Mouse (Mus musculus) Patski (cell line): ENCODE results near the gene S100a9. TPM values are rescaled to one million over a fixed set of nuclear protein-coding genes. Genes with fewer than 3 reads are reported as not detected.

ENCODE experiments used
- ATAC-seq: fragments of 100-300 bp; one replicate; pipeline ENCODE4 v1.8.0; 2021
- CTCF ChIA-PET: fragments of 350-600 bp; sonication (Branson Sonifier 250); formaldehyde crosslinking; loops from one replicate; lab custom pipeline; 2022; ENCODE audit warnings: inconsistent platforms; lab: Charles Lee
- POLR2A ChIA-PET: fragments of 350-600 bp; sonication (Branson Sonifier 250); formaldehyde crosslinking; loops from one replicate; lab custom pipeline; 2022; ENCODE audit warnings: antibody characterized with exemption, inconsistent platforms; lab: Charles Lee
- DNase-seq: peaks from one replicate; pipeline ENCODE4 v3.0.0-alpha.2; 2011; ENCODE audit warnings: low read depth, low spot score
- H3K27me3 ChIP-seq: fragments of 371-371 bp; one replicate; pipeline ENCODE4 v1.5.1; 2021
- CTCF ChIP-seq: fragments of 100-300 bp; IDR thresholded peaks from one replicate; pipeline ENCODE4 v1.5.1; 2021
- in situ Hi-C: fragments of 300-500 bp; cut with MboI; formaldehyde crosslinking; loops from 3 replicates; pipeline ENCODE4 v1.11.1; 2018; ENCODE audit warnings: low pct_unique_long_range_greater_than_20kb, mixed read lengths
- polyA plus RNA-seq: library from polyadenylated mRNA; unstranded; gene quantifications from one replicate; pipeline ENCODE4 v1.2.3, GENCODE M21; 2021

The S100a9 gene
- not detected for polyA plus RNA-seq

- POLR2A ChIA-PET = interaction anchor here (1.5 kb wide), 1 partner anchor 13 kb away, joined by 6 read pairs; no protein-coding TSS in a partner anchor
- in situ Hi-C loops = no loop called here
- no peak for ATAC-seq
- peaks cover 82% of the 10 kb centered on the region for H3K27me3 ChIP-seq
- no peak for TF ChIP-seq CTCF
- CTCF ChIA-PET = interaction anchor here (1.4 to 5.1 kb wide), 2 partner anchors 10 to 14 kb away, joined by 4 to 34 read pairs; no protein-coding TSS in a partner anchor
- DNase-seq = no peak
Observed at GRCm38 (mm10) chr3:90695613-90696012, at the start of gene S100a9. TSS of gene S100a9 (minus strand) at chr3:90695721.

GRCm38 (mm10) chr3:90726606-90727005 is 31.1 kb upstream of the S100a9 start, which contains the start of gene Pglyrp4:
TSS of gene Pglyrp4 (plus strand) at chr3:90726906.
- ChIA-PET CTCF (interaction anchor here (1.7 kb wide), 1 partner anchor 17 kb away, joined by 3 read pairs; no protein-coding TSS in a partner anchor), POLR2A (no interaction called here)
- in situ Hi-C loops = no loop called here
- no peak for TF ChIP-seq CTCF
- H3K27me3 ChIP-seq = peaks cover 52% of the 10 kb centered on the region
- no peak for DNase-seq
- no peak for ATAC-seq

DNA sequence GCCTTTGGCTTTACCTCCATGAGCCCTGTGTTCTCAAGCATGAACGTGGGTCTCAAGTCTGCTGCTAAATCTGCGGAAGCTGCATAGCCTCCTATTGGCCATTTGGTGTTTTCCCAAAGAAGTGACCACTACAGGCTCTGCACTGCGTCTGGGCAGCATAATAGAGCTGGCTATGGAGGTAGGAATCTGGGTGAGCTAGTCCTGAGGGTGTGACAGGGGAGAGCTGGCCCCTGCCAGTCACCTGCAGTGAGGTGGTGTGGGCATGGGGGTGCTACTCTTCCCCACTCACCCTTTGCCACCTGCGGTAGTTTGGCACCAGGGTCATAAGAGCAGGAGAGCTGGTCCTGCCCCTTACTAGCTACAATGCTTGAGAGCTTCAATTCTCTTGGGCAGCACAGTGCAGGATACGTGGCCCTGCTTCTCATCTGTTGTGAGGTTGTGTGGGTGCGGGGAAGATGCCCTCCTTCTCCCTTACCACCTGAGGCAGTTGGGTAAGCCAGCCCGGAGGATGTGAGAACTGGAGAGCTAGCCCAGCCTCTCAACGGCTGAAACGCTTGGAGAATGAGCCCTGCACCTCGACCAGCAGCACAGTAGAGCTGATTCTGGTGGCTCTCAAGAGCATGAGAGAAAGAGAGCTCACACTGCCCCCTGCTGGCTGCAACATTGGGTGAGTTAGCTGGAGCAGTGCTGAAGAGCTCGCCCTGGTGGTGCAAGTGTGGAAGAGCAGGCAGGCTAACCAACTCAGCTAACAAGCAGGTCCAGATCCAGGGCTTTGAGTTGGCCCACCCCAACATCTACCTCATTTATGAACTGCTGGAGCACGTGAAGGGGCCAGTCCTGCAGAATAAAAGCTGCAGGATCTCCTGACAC is 14.3 kb upstream of the S100a9 start:
- CTCF ChIA-PET = interaction anchor here (0.9 to 6.0 kb wide), 41 partner anchors 9 to 296 kb away, joined by 3 to 50 read pairs (median 6); partner anchors contain the start of genes Ilf2, Pglyrp4, S100a7a and S100a8
- in situ Hi-C loops = loop anchor here (5.0 to 10.0 kb wide), 3 partner anchors 53 to 295 kb away; partner anchors contain the start of gene Snapin
- H3K27me3 ChIP-seq = peaks cover 44% of the 10 kb centered on the region

GRCm38 (mm10) chr3:90708523-90709202 is 13.1 kb upstream of the S100a9 start:
- peak; percentile 30 for DNase-seq

More for the DNA sequence above, 14.3 kb upstream of the S100a9 start:
- peak; percentile 68 for DNase-seq
- ATAC-seq = peak; percentile 90
- peak; percentile 100 for TF ChIP-seq CTCF
- POLR2A ChIA-PET = interaction anchor here (0.5 to 1.9 kb wide), 2 partner anchors 14 to 312 kb away, joined by 3 to 6 read pairs; partner anchors contain the start of gene S100a9

GRCm38 (mm10) chr3:90702244-90702643 is 6.7 kb upstream of the S100a9 start:
- DNase-seq (no peak), ATAC-seq (no peak)
- CTCF ChIA-PET = interaction anchor here (2.4 kb wide), 1 partner anchor 8 kb away, joined by 11 read pairs; no protein-coding TSS in a partner anchor
- TF ChIP-seq CTCF = no peak
- H3K27me3 ChIP-seq = peaks cover 64% of the 10 kb centered on the region
- in situ Hi-C loops = loop anchor here (10.0 kb wide), 1 partner anchor 287 kb away; no protein-coding TSS in a partner anchor
- POLR2A ChIA-PET = no interaction called here

More at GRCm38 (mm10) chr3:90708523-90709202, 13.1 kb upstream of the S100a9 start:
- POLR2A ChIA-PET = interaction anchor here (0.6 to 1.9 kb wide), 3 partner anchors 13 to 143 kb away, joined by 3 to 6 read pairs (median 3); partner anchors contain the start of gene S100a9
- peak; percentile 59 for ATAC-seq
- H3K27me3 ChIP-seq = peaks cover 43% of the 10 kb centered on the region
- in situ Hi-C loops = loop anchor here (5.0 to 10.0 kb wide), 3 partner anchors 51 to 294 kb away; partner anchors contain the start of gene Snapin
- TF ChIP-seq CTCF = peak; percentile 90
- CTCF ChIA-PET = interaction anchor here (0.8 to 6.0 kb wide), 22 partner anchors 8 to 295 kb away, joined by 3 to 50 read pairs (median 8); partner anchors contain the start of genes S100a7a, S100a8, S100a9 and Snapin

DNA sequence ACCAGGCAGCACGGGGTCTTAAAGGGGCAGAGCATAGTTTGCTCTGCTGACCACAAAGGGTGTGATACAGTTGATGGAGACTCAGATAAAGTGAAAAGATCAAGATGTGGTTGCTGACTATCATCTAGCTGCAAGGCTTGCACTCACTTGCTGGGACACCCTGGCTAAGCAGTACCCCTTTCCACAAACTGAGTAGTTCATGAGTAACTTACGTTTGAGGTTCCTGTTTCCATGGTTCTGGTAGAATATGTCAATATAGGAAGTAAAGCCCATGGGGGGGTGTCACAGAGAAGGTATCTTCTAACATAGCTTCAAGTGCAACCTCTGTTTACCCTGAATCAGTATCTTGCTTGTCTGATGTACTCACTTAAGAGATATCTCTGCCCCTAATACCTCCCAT is 2.0 kb downstream of the S100a9 start:
- in situ Hi-C loops = no loop called here
- ChIA-PET POLR2A (no interaction called here), CTCF (no interaction called here)
- no peak for ATAC-seq
- no peak for TF ChIP-seq CTCF
- DNase-seq = no peak
- H3K27me3 ChIP-seq = peaks cover 83% of the 10 kb centered on the region

GRCm38 (mm10) chr3:90686835-90687234 is 8.7 kb downstream of the S100a9 start:
- H3K27me3 ChIP-seq = peaks cover 67% of the 10 kb centered on the region
- ChIA-PET CTCF (interaction anchor here (1.1 to 2.9 kb wide), 2 partner anchors 15 to 23 kb away, joined by 3 to 9 read pairs; no protein-coding TSS in a partner anchor), POLR2A (no interaction called here)
- ATAC-seq = no peak
- no peak for TF ChIP-seq CTCF
- in situ Hi-C loops = no loop called here
- DNase-seq = no peak

DNA sequence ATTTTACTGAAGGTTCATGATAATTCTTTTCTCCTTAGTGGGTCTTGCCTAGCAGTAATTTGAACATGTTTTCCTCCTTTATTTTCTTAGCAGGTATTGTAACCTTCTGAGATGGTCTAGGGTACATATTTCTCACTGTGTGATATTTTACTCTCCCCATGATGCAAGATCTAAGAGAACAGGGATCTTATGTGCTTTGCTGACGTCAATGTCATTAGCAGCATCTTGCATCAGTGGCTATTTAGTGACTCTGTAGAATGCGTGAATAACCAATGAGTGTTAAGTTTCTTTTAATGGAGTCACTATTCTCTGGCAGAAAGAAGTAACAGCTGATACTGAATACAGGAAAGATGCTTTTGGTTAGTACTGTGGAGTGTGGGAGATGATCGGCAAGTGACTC is 11.6 kb downstream of the S100a9 start:
- in situ Hi-C loops = no loop called here
- DNase-seq (no peak), ATAC-seq (no peak)
- ChIA-PET CTCF (interaction anchor here (1.1 to 1.3 kb wide), 2 partner anchors 24 to 26 kb away, joined by 3 to 5 read pairs; no protein-coding TSS in a partner anchor), POLR2A (no interaction called here)
- peaks cover 58% of the 10 kb centered on the region for H3K27me3 ChIP-seq
- no peak for TF ChIP-seq CTCF

DNA sequence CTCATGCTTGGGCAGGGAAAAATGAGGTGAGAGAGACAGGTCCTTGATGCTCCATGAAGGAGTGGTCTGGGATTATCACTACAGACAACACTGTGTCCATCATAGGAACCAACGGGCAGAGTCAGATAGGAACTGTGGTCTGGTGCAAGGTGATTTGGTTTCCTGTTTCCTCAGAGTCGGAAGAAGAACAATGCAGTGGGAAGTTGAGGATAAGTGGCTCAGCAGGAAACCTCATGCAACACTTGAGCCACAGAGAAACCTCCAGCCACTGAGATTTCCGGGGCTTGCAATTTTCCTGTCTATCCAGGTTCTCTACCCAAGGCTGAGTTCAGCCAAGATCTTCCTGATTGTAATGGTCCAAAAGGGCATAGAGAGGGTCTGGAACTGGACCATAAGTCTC is 16.9 kb downstream of the S100a9 start:
- TF ChIP-seq CTCF = no peak
- ChIA-PET CTCF (interaction anchor here (1.3 to 2.5 kb wide), 2 partner anchors 25 to 31 kb away, joined by 3 to 11 read pairs; partner anchors contain the start of gene S100a7a), POLR2A (no interaction called here)
- ATAC-seq = no peak
- in situ Hi-C loops = no loop called here
- DNase-seq = no peak
- H3K27me3 ChIP-seq = peaks cover 50% of the 10 kb centered on the region
